Mouse (Mus musculus) heart, postnatal 36 days (tissue): ENCODE measurements around the gene Ubxn4. TPM values are rescaled to one million over a fixed set of nuclear protein-coding genes. Genes with fewer than 3 reads are reported as not detected.
"Not testable (repeated sequence)": the region's sequence is repeated elsewhere in the genome, so short reads cannot be mapped to it uniquely, and the experiment has no call there.

ENCODE experiments used
- DNase-seq, 2 experiments: peaks; one replicate each; pipeline ENCODE4 v3.0.0; 2021 to 2022
- intact Hi-C: fragments of 180-260 bp; cut with DNase I; formaldehyde crosslinking; loops from one replicate; pipeline ENCODE4 v1.15.1; 2025
- microRNA-seq, 2 experiments: library from miRNA; unstranded; fragments of <30 nt; microRNA quantifications; one replicate each; pipeline ENCODE4 v1.2.0; 2021; ENCODE audit warnings: borderline number of aligned reads in 2 of 2
- total RNA-seq, 2 experiments: library from RNA; stranded (reverse); gene quantifications; 2 replicates each; pipeline ENCODE4 v1.2.3; 2021

Gene Ubxn4
- total RNA-seq, 2 experiments from 2014 or later: 37.4 to 38.0 TPM

DNA sequence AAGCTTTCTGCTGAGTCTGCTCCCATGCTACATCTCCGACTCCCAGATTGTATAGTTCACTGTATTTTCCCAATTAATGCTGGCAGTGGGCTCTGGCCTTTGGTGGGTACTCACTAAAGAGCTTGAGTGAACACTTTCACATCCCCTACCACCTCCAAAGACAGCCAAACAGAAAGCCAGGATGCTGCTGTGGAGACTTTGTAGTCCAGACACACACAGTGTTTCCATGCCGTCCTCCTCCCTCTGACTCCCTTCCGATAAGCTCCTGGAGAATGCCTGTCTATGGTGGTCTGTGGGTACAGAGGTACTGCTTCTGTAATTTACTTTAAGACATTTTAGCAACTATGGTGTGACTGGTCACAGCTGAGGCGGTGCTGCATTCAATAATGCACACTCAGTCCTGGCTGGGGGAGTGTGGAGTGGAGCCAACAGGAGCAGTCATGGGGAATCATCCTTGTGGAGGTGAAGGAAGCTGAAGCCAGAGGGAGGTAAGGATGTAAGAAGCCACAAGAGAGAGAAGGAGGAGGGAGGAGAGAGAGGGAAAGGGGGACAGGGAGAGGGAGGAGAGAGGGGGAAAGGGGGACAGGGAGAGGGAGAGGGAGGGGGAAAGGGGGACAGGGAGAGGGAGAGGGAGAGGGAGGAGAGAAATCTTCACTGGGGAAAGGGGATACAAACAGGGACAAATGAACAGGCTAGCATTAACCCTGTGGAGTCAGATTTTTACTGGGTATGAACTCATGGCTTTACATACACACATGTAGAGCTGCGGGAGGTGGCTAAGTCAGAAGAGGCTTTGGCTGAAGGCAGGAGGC is 52.2 kb downstream of the Ubxn4 start:
- intact Hi-C loops: no loop called here
- DNase-seq: no peak

DNA sequence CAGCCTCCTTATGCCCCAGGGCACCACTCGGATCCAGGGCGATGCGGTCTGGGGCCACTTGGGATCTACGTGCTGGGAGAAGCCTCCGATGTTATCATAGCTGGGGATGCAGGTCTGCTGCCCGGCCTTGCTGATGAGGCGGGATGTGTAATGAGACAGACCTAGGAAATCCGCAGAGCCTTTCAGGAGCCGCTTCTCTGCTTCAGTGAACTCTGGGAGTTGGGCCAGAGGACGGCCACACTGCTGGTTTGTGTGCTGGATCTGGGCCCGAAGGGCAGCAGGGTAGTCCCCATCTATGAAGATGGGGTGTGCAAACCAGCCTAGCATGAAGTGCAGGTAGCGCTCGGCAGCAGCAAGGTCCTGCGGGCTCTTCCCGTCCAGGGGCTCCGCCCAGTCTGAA is 60.1 kb downstream of the Ubxn4 start:
- no peak for DNase-seq
- intact Hi-C loops: no loop called here

DNA sequence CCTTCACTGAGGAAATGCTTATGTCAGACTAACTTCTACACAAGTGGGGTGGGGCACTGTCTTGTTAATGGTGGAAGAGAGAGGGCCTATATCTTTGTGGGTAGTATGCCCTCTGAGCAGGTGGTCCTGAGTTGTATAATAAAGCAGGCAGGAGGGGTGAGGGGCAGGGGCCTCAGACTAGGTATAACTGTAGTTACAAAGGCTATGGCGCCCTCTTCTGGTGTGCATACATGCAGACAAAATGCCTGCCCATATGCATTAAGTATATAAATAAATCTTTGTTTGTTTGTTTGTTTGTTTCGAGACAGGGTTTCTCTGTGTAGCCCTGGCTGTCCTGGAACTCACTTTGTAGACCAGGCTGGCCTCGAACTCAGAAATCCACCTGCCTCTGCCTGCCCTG is 65.3 kb downstream of the Ubxn4 start:
- DNase-seq: no peak
- intact Hi-C loops: no loop called here

DNA sequence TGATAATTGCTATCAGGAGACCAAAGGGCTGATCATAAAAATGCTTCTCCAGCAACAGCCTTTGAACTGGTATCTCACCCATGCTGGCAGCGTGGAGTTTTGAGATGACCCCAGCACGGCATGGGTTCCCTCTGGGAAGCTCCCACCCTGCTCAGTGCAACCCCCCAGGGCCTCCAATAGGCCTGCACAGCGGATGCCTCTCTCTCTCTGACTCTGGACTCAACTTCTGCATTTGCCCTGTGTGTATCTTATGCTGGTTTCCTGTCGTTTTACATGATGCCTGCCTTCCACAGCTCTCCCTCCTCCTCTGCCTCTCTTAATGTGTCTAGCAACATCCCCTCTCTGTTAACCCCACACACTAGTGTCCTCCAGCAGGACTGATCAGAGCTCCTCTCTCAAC is 70.9 kb downstream of the Ubxn4 start:
- DNase-seq: no peak
- intact Hi-C loops: no loop called here

DNA sequence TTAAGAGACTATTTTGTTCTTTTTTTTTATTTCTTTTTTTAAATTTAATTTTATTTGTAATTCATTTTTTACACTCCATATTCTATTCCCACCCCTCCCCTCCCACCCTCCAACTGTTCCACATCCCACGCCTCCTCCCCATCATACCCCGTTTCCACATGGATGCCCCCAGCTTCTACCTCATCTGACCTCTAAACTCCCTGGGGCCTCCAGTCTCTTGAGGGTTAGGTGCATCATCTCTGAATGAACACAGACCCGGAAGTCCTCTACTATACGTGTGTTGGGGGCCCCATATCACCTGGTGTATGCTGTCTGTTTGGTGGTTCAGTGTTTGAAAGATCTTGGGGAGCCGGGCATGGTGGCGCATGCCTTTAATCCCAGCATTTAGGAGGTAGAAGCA is 75.5 kb downstream of the Ubxn4 start:
- DNase-seq, intact Hi-C loops: not testable (repeated sequence)

DNA sequence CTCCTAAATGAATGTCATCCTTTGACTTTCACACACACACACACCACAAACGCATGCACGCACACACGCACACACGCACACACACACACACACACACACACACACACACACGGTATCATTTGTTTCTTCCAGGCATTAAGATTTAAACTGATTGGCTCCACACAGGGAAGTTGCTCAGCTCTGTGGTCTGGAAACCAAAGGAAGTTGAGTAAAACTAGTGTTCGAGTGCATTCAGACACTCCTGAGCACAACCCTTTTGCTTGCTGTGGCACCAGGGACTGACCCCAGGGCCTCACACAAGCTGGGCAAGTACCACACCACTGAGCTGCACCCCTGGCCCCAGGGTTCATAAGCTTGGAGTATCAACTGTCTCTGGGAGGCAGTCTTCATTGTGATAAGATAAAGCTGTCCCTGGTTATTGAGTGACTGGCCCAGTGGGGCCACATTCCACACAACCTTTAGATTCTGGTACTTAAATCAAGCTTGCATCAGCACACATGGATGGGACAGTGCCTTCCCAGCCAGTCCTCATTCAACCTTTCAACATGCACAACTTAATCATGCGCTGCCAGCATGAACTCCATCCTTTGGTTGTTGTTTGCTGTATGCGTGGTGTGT is 79.4 kb downstream of the Ubxn4 start:
- intact Hi-C loops: no loop called here
- DNase-seq: no peak

DNA sequence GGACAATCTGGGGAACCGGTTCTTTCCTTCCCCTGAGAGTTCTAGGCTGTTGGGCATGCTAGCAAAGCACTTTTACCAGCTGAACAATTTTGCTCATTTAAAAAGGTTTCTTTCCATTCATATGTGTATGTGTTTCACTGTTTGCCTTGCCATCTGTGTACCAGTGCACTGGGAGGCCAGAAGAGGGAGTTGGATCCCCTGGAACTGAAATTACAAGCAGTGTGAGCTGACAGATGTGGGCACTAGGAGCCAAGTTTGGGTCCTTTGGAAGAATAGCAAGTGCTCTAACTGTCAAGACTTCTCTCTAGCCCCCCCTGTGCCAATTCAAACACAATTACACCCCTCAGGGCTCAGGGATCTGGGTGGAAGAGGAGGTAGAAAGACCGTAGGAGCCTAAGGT is 81.0 kb downstream of the Ubxn4 start:
- intact Hi-C loops: no loop called here
- DNase-seq: no peak

DNA sequence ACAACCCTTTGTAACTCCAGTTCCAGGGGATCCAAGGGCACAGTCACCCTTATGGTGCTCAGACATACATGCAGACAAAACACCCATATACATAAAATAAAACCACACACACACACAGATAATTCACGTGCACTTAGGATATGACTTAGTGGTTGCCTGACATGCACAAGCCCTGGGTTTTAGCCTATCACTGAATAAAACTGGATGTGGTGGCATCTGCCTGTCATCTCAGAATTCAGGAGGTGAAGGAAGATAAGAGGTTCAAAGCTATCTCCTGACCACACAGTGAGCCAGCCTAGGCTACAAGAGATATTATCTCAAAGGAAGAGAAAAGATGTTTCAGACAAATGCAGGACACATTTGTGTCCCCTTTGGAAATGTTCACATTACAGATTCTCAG is 83.4 kb downstream of the Ubxn4 start:
- intact Hi-C loops: no loop called here
- DNase-seq: no peak

DNA sequence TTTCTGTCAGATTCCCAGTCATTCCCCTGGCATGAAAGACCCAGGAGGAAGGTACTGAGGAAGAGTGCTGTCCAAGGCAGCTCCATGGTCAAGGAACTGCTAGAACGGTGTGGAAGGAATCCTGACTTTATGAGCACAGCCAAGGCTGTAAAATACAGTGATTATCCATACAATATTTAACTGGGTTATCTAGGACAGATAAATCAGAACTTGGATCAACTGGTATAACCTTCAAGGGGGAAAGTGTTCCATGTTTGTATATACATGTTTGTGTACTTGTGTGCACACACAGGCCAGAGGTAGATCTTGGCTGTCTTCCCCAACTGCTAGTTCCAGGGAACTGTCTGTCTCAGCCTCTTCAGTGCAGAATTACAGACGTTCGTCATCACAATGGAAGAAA is 84.5 kb downstream of the Ubxn4 start, which contains the start of gene Lct:
TSS of gene Lct (minus strand) at position 101 of the 400 bp plus-strand sequence.
- no peak for DNase-seq
- intact Hi-C loops: no loop called here

Small RNAs within 50 kb of the gene (microRNA-seq; reads per million reads assigned to microRNA genes)
- 91.1 to 234 reads per million in 2 experiments for gene Mir128-1

Other genes with a start within 250 kb of the Ubxn4 start
- gene Zranb3, start 140.9 kb upstream of the Ubxn4 start, total RNA-seq: 1 to 10 TPM; 4.7 to 5.1 TPM
- gene R3hdm1, start 140.7 kb upstream of the Ubxn4 start, total RNA-seq: 10 to 100 TPM; 54.3 to 60.6 TPM
- gene Lct, start 84.4 kb downstream of the Ubxn4 start, total RNA-seq: not detected
- gene Mcm6, start 115.7 kb downstream of the Ubxn4 start, total RNA-seq: 1 to 10 TPM; 6.3 to 7.0 TPM
- 10 to 100 TPM; 63.4 to 64.6 TPM for gene Dars, start 173.4 kb downstream of the Ubxn4 start, total RNA-seq